Mouse (Mus musculus) mesoderm, embryonic 11.5 days (tissue): ENCODE data around the gene Zfp512b.

Experiments
- DNase-seq: peaks from one replicate; pipeline ENCODE4 v3.0.0-alpha.2; 2012; ENCODE audit warnings: low read depth, low spot score

Zfp512b gene

GRCm38 (mm10) chr2:181592231-181593041 is at the start of gene Zfp512b:
Gene Zfp512b (minus strand): TSS chr2:181592803.
- peak; percentile 79 for DNase-seq

GRCm38 (mm10) chr2:181635865-181636264 is 43.3 kb upstream of the Zfp512b start:
- DNase-seq = no peak

- DNase-seq = no peak
These were observed 40.0 kb upstream of the Zfp512b start for GRCm38 (mm10) chr2:181632624-181633023.

DNA sequence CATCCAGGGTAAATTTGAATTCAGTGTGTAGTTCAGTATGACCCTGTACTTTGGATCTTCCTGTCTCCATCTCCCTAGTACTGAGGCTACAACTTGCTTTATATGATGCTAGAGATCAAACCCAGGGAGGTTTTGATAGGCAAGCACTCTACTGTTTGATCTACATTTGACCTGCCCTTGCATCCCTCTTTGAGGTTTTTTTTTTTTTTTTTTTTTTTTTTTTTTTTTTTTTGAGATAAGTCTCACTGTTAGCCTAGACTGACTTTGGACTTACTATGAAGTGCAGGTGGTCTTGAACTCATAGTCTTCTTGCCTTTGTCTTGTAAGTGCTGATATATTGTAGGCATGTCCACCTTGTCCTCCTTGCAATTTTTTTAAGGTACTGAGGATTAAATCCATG is 35.9 kb upstream of the Zfp512b start:
- no peak for DNase-seq

- peak; percentile 6 for DNase-seq
These were observed 30.8 kb upstream of the Zfp512b start for GRCm38 (mm10) chr2:181623401-181623800.

DNA sequence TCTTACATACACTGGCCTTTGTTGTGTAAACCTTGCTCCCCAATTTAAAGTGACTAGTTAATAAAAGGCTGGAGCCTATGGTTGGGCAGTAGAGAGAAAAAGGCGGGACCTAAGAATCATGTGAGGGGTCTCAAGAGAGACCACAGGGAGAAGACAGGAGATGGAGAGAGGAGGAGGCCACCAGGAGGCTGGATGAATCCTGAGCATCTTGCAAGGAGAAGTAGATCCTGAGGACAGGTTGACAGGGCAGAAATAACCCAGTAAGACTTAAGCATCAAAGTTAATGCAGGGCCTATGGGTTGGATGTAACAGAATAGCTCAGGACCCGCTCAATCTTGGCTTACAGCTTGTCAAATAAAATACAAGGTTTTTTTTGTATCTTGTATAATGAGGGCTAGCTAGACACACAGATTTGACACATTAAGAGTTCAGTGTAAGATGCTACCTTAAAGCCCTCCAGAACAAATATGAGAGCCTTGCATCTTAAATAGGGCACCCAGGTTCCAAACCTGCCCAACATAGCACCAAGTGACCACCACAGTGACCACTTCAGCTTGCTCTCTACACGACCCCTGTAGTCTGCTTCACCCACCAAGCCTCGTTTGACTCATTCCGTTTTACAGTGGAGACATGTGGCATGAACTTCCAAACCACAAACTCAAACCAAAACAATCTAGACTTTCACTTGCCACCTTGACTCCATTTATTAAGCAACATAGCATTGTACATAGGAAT is 26.3 kb upstream of the Zfp512b start:
- no peak for DNase-seq

GRCm38 (mm10) chr2:181602367-181602766 is 9.8 kb upstream of the Zfp512b start:
- no peak for DNase-seq

- DNase-seq = no peak
These were observed 9.1 kb upstream of the Zfp512b start for GRCm38 (mm10) chr2:181601751-181602145.

- peak; percentile 97 for DNase-seq
These were observed 8.5 kb upstream of the Zfp512b start for GRCm38 (mm10) chr2:181600828-181601750.

DNA sequence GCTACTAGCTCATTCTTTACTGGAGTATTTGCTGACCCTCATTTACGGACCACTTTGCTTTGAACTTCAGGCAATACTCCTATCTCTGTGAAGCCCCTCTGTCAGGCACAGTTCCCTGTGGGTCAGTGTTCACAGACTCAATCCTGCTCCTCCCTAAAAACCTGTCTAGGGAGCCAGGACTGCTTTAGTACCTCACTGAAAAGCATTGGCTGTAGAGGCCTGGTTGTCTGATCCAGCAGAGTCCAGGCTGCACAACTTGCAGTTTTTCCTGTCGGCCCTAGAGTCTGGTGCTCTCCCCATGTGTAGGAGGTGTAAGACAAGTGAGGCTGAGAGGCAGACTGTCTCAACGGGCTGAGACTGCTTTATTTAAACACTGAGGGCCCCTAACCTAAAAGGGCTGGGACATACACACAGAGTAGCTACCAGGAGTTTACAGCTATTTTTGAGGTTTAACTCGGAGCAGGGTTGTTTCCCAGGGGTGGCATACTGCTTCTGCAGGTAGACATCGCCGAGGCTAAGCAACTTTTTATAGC is 7.7 kb upstream of the Zfp512b start:
- DNase-seq = no peak

GRCm38 (mm10) chr2:181598454-181599351 is 6.1 kb upstream of the Zfp512b start, which contains the start of gene Samd10:
Gene Samd10 (minus strand): TSS chr2:181599212.
- peak; percentile 56 for DNase-seq

GRCm38 (mm10) chr2:181597378-181598061 is 4.9 kb upstream of the Zfp512b start:
- no peak for DNase-seq

GRCm38 (mm10) chr2:181596221-181596960 is 3.8 kb upstream of the Zfp512b start:
- no peak for DNase-seq

- DNase-seq = peak; percentile 43
These were observed 2.5 kb upstream of the Zfp512b start for GRCm38 (mm10) chr2:181594946-181595696.

DNA sequence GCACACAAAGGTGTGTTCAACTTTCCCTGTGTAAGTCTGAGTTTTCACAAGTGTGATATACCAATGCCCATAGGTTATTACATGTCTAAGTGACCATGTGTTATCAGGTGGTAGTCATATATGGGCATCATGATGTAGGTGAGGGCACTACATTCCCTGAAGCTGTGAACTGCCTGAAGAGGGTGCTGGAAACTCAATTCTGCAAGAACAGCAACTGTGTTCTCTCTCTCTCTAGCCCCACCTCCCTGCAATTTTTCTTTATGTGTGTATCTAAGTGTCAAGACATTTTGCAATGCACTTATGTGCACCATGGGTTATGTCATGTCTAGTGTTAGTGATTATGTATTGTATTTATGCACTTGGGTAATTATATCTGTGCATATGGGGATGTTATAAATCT is 1.3 kb upstream of the Zfp512b start:
- no peak for DNase-seq

GRCm38 (mm10) chr2:181593042-181593421 is 429 bp upstream of the Zfp512b start:
- no peak for DNase-seq

- no peak for DNase-seq
These were observed 996 bp downstream of the Zfp512b start, which contains the start of gene Prpf6 for GRCm38 (mm10) chr2:181591528-181592085. Gene Prpf6 (plus strand): TSS chr2:181591868.

- DNase-seq = no peak
These were observed 2.1 kb downstream of the Zfp512b start for GRCm38 (mm10) chr2:181590471-181590870.
